Mouse (Mus musculus): Measurements from ENCODE around the gene Tigit. TPM values are rescaled to one million over a fixed set of nuclear protein-coding genes. Genes with fewer than 3 reads are reported as not detected.

The Tigit gene
- polyA plus RNA-seq (2014; fragmentation: Nextera tagmentation; extraction: Ambion mirVana): not detected in 2 replicates

DNA sequence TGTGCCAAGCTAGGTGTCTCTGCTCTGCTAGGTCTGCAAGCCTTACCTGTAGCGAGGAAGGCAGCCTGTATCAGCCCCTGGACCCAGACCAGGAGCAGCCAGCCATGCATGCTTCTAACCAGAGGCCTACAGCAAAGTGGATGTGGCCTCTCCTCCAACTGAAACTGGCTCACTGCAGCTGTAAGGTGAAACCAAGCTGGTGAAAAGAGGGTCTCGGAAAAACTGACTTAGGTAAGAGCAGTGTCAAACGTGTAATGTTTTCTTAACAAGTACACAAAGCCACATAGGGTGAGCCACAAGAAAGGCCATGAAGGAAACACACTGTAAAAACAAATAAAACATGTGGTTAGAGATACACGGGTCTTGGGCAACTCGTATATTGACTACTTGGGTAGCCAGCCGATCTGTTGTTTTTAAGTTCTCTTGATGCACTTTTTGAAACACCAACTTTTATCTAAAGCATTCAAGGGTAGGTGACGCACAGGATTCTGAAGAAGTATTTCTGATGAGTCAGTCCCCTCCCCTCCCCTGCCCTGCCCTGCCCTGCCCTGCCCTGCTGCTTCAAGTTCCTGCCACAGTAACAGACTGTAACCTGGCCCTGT, at the start of gene Tigit:
Gene Tigit, minus strand, starts transcription at position 169 of the 602 bp plus-strand sequence.
- Histone ChIP-seq H3K36me3 (ENCODE audit: control insufficient read depth, insufficient read depth, low read length) (no peaks in the 10 kb centered on the region), H3K9ac (ENCODE audit: low read depth, low read length) (no peak within 1 kb of the TSS), H3K27ac (ENCODE audit: low read depth, low read length) (no peak within 1 kb of the TSS), H3K27me3 (ENCODE audit: control insufficient read depth, insufficient read depth, low read length) (no peaks in the 10 kb centered on the region), H3K4me2 (replicated peaks; ENCODE audit: low read depth, low read length) (no peak within 1 kb of the TSS), H3K4me3 (ENCODE audit: low read length) (no peak within 1 kb of the TSS), H3K4me1 (ENCODE audit: control insufficient read depth, insufficient read depth, low read length) (0 out of 2 replicates have a peak, but pooled peaks cover 2% of the 10 kb centered on the region), H3K9me3 (ENCODE audit: control insufficient read depth, low read length) (no peaks in the 10 kb centered on the region)
- WGBS: 56% methylated on average over 7 of the region's 7 CpGs
- no peak for ATAC-seq (ENCODE audit: low FRiP score, low TSS enrichment)

DNA sequence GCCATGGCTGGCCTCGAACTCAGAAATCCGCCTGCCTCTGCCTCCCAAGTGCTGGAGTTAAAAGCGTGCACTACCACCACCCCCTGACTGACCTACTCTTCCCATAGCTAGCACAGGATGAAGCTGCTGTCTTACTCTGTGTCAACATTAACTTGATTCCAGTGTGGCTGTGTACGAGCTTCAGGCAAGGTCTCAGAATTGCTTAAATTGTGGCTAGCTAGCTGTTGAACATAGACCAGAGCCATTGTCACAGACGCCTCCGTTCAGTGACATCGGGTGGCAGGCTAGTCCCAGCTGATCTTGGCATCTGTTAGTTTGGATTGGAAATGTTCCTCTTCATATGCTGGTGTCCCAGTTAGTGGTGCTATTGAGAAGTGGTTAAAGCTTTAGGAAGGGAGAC, 47.4 kb upstream of the Tigit start:
- Histone ChIP-seq H3K4me3 (ENCODE audit: low read length) (no peak overlapping the region), H3K27ac (ENCODE audit: low read depth, low read length) (no peak overlapping the region), H3K4me1 (ENCODE audit: control insufficient read depth, insufficient read depth, low read length) (no peaks in the 10 kb centered on the region), H3K9me3 (ENCODE audit: control insufficient read depth, low read length) (no peaks in the 10 kb centered on the region), H3K27me3 (ENCODE audit: control insufficient read depth, insufficient read depth, low read length) (no peaks in the 10 kb centered on the region), H3K4me2 (replicated peaks; ENCODE audit: low read depth, low read length) (no peak overlapping the region), H3K9ac (ENCODE audit: low read depth, low read length) (no peak overlapping the region), H3K36me3 (ENCODE audit: control insufficient read depth, insufficient read depth, low read length) (no peaks in the 10 kb centered on the region)
- 97% methylated on average over 7 of the region's 7 CpGs for WGBS
- no peak for ATAC-seq (ENCODE audit: low FRiP score, low TSS enrichment)

DNA sequence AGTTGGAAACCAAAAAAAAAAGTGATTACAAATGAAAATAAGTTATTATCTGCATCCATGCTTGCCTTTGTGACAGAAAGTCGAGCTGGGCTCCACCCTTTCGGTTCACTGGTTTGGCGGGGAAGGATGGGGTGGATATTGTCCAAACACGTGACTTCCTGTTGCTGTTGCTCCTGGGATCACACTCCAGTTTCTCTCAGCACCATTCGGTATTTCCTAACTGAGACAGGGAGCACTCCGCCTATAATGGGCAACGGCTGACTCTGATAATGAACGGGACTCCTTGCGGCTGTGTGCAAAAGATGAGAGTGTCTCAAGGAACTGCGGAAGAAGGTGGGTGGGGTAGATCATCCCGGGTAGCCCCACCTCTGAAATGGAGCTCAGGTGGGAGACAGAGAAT, 46.7 kb upstream of the Tigit start:
- 80% methylated on average over 11 of the region's 11 CpGs for WGBS
- Histone ChIP-seq H3K36me3 (ENCODE audit: control insufficient read depth, insufficient read depth, low read length) (no peaks in the 10 kb centered on the region), H3K4me3 (ENCODE audit: low read length) (no peak overlapping the region), H3K27ac (ENCODE audit: low read depth, low read length) (no peak overlapping the region), H3K9ac (ENCODE audit: low read depth, low read length) (no peak overlapping the region), H3K4me2 (replicated peaks; ENCODE audit: low read depth, low read length) (no peak overlapping the region), H3K27me3 (ENCODE audit: control insufficient read depth, insufficient read depth, low read length) (no peaks in the 10 kb centered on the region), H3K9me3 (ENCODE audit: control insufficient read depth, low read length) (no peaks in the 10 kb centered on the region), H3K4me1 (ENCODE audit: control insufficient read depth, insufficient read depth, low read length) (no peaks in the 10 kb centered on the region)
- no peak for ATAC-seq (ENCODE audit: low FRiP score, low TSS enrichment)

DNA sequence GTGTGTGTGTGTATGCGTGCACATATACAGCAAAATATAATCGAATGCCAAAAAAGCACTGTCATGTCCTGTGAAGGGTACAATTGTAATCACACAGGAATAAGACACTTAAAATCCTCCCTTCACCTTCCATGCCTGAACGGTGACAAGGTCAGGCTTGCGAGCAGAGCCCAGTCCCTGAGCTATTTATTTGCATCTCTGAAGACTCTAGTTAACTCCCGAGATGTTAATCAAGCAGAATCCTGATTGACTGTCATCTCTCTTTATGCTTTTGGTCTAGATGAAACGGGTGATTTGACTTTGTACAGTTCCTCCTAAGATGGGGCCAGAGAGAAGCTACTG, 46.2 kb upstream of the Tigit start:
- H3K4me1 ChIP-seq (ENCODE audit: control insufficient read depth, insufficient read depth, low read length): no peaks in the 10 kb centered on the region
- no peaks in the 10 kb centered on the region for H3K36me3 ChIP-seq (ENCODE audit: control insufficient read depth, insufficient read depth, low read length)
- WGBS: 56% methylated on average over 6 of the region's 6 CpGs
- no peaks in the 10 kb centered on the region for H3K27me3 ChIP-seq (ENCODE audit: control insufficient read depth, insufficient read depth, low read length)
- H3K9ac ChIP-seq (ENCODE audit: low read depth, low read length): no peak overlapping the region
- no peak overlapping the region for H3K4me3 ChIP-seq (ENCODE audit: low read length)
- no peak overlapping the region for H3K27ac ChIP-seq (ENCODE audit: low read depth, low read length)
- no peak for ATAC-seq (ENCODE audit: low FRiP score, low TSS enrichment)
- H3K4me2 ChIP-seq (replicated peaks; ENCODE audit: low read depth, low read length): no peak overlapping the region
- no peaks in the 10 kb centered on the region for H3K9me3 ChIP-seq (ENCODE audit: control insufficient read depth, low read length)

DNA sequence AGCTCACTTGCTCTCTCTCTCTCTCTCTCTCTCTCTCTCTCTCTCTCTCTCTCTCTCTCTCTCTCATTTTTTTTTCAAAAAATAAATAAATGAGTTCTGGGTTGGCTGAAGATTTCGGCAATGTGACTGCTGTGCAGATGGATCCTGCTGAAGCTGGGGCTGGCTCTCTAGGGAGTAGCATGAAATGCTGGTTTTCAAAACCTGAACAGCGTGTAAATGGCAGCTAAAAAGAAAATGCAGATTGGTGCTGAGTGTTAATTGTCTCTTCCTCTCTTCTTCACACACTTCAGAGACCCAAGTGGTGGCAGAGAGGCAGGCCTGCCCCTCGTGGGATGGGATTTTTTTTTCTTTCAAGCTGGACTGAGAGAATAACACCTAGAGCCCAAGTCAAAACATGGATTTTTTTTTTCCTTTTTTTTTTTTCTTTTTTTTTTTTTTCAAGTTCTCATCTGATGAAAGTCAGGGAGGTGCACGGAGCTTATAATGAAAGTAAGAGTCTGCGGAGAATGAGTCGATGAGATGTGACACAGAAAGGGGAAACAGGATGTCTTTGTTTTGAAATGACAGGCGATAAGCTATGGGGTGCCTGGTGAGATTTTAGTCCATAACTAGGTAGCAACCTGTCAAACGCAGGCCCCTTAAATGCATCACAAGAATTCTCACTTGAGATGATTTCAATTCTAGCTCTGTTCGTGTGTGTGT, 45.6 kb upstream of the Tigit start:
- 42% methylated on average over 9 of the region's 9 CpGs for WGBS
- no peak for ATAC-seq (ENCODE audit: low FRiP score, low TSS enrichment)

DNA sequence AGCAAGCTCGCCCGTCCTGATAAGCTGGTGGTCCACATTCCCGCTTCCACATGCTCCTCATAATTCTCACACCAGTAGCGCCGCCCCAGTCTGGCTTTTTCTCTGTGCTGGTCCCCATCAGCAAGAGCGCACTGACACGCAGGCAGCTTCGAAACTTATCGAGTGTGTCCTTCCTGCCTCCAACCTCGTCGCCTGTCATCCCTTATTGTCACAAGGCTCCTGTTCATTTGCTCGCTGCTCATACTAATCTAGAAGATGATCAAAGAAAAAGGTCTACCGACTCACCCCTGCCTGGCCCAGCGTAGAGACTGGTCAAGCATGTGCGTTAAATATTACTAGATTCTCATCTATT, 45.1 kb upstream of the Tigit start:
- Histone ChIP-seq H3K4me1 (ENCODE audit: control insufficient read depth, insufficient read depth, low read length) (no peaks in the 10 kb centered on the region), H3K4me2 (replicated peaks; ENCODE audit: low read depth, low read length) (peak overlapping the region; percentile 8), H3K27ac (ENCODE audit: low read depth, low read length) (no peak overlapping the region), H3K9me3 (ENCODE audit: control insufficient read depth, low read length) (no peaks in the 10 kb centered on the region), H3K4me3 (ENCODE audit: low read length) (no peak overlapping the region), H3K36me3 (ENCODE audit: control insufficient read depth, insufficient read depth, low read length) (no peaks in the 10 kb centered on the region), H3K9ac (ENCODE audit: low read depth, low read length) (no peak overlapping the region), H3K27me3 (ENCODE audit: control insufficient read depth, insufficient read depth, low read length) (no peaks in the 10 kb centered on the region)
- ATAC-seq (ENCODE audit: low FRiP score, low TSS enrichment): peak; percentile 71; the same call in 1 of the 2 replicates
- 50% methylated on average over 15 of the region's 15 CpGs for WGBS

More for the DNA sequence above, 45.6 kb upstream of the Tigit start:
- H3K9me3 ChIP-seq (ENCODE audit: control insufficient read depth, low read length): no peaks in the 10 kb centered on the region
- H3K4me3 ChIP-seq (ENCODE audit: low read length): no peak overlapping the region
- H3K27me3 ChIP-seq (ENCODE audit: control insufficient read depth, insufficient read depth, low read length): no peaks in the 10 kb centered on the region
- H3K27ac ChIP-seq (ENCODE audit: low read depth, low read length): no peak overlapping the region
- H3K9ac ChIP-seq (ENCODE audit: low read depth, low read length): no peak overlapping the region
- H3K4me1 ChIP-seq (ENCODE audit: control insufficient read depth, insufficient read depth, low read length): no peaks in the 10 kb centered on the region
- no peaks in the 10 kb centered on the region for H3K36me3 ChIP-seq (ENCODE audit: control insufficient read depth, insufficient read depth, low read length)
- peak overlapping the region; percentile 8; the same call in 1 of the 2 replicates for H3K4me2 ChIP-seq (replicated peaks; ENCODE audit: low read depth, low read length)

DNA sequence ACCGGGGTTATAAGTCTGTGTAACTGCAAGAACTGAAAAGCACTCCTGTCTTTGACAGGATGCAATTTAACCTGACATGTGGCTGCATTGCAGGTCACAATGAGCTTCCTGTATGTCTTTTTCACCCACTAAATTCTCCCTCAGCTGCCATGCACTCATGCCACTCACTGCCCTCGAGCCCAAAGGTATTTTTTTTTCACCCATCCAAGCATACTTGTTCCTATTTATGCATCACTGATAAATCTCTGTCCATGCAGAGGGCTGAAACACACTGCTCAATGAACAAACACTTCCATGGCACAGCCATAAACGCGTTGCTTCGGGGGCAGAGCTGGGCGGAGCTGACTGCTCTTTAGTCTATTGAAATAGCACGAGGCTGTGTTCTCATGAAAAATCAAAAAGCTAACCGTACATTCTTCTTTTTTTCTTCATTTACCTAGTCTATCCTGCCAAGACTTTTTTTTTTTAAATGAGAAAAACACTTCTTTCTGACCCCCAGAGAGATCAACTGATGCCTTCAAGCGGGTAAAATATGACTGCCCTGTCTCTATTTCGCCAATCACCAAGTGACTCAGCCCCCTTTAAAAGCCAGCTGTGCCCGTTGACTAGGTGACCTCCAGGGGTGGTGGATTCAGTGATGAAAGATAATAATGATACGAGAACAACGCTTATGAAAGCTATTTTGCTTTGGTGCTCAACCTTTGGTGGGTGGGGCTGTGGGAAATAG, 44.6 kb upstream of the Tigit start:
- ATAC-seq (ENCODE audit: low FRiP score, low TSS enrichment): 0 out of 2 replicates have a peak, but pooled peaks have one; percentile 32
- Histone ChIP-seq H3K36me3 (ENCODE audit: control insufficient read depth, insufficient read depth, low read length) (no peaks in the 10 kb centered on the region), H3K9me3 (ENCODE audit: control insufficient read depth, low read length) (no peaks in the 10 kb centered on the region), H3K4me3 (ENCODE audit: low read length) (no peak overlapping the region), H3K27me3 (ENCODE audit: control insufficient read depth, insufficient read depth, low read length) (no peaks in the 10 kb centered on the region), H3K4me1 (ENCODE audit: control insufficient read depth, insufficient read depth, low read length) (no peaks in the 10 kb centered on the region), H3K9ac (ENCODE audit: low read depth, low read length) (no peak overlapping the region), H3K4me2 (replicated peaks; ENCODE audit: low read depth, low read length) (peak overlapping the region; percentile 8), H3K27ac (ENCODE audit: low read depth, low read length) (no peak overlapping the region)
- WGBS: 46% methylated on average over 13 of the region's 13 CpGs

DNA sequence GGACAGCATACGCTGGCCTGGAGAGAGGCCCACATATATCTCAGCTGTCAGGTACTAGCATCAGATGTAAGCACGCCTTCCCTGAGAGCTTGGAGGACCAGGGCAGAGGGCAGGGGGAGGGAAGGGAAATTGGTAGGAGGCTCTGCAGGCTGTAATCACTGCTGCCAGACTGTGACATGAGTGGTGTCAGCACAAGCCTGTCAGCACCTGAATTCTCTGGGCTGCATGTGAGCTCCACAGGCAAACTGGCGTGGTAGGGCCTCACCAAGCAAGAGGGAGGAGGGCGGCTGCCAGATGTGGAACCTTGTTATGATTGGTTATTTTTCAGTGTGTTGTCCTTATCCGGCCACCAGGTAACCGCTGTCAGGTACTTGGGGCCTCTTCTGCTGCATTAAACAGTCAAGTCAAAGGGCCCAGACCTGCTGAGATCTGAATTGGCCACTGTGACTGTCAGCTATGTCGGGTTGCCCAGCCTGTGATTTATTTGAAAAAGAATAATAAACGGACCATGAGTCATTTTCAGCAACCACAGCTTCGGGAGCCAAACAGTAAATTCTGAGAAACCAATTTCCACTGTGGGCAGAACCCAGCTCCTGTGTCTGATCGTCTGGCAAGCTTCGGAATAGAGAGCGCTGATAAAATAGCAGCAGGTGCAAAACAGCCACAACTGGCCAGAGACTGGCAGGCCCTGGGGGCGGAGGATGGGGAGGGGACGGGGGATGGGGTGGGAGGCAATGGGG, 38.0 kb upstream of the Tigit start:
- Histone ChIP-seq H3K36me3 (ENCODE audit: control insufficient read depth, insufficient read depth, low read length) (no peaks in the 10 kb centered on the region), H3K9me3 (ENCODE audit: control insufficient read depth, low read length) (no peaks in the 10 kb centered on the region), H3K27me3 (ENCODE audit: control insufficient read depth, insufficient read depth, low read length) (no peaks in the 10 kb centered on the region), H3K4me1 (ENCODE audit: control insufficient read depth, insufficient read depth, low read length) (no peaks in the 10 kb centered on the region), H3K4me3 (ENCODE audit: low read length) (no peak overlapping the region), H3K27ac (ENCODE audit: low read depth, low read length) (no peak overlapping the region), H3K9ac (ENCODE audit: low read depth, low read length) (no peak overlapping the region), H3K4me2 (replicated peaks; ENCODE audit: low read depth, low read length) (no peak overlapping the region)
- WGBS: 49% methylated on average over 14 of the region's 14 CpGs
- peak; percentile 87 for ATAC-seq (ENCODE audit: low FRiP score, low TSS enrichment)

All from kidney, embryonic 14.5 days (tissue).